Mouse (Mus musculus) lung, adult 2 months (tissue): ENCODE results near the gene Tfap2b.

Source experiments
- CTCF ChIP-seq: fragments of 200-500 bp; IDR thresholded peaks from 2 replicates; pipeline ENCODE4 v1.5.1; 2011; ENCODE audit warnings: mild to moderate bottlenecking, low read length, control low read depth; ENCODE audit not compliant: insufficient read depth
- POLR2A ChIP-seq: fragments of 200-500 bp; IDR thresholded peaks from 2 replicates; pipeline ENCODE4 v1.6.1; 2011; ENCODE audit warnings: low read depth, mild to moderate bottlenecking, control low read depth, low read length, borderline replicate concordance; ENCODE audit errors: extremely low read depth

GRCm38 (mm10) chr1:19245032-19245431, 36.3 kb downstream of the Tfap2b start:
- TF ChIP-seq POLR2A, result no peak
- no peak for TF ChIP-seq CTCF
